In genomic region chr5:64579494-64580339, GRCm38 (mm10) we compare ENCODE assay signal across 8 mouse cellular contexts.
DNase-seq lines count a peak whose midpoint lies in the region; ATAC-seq and TF ChIP-seq lines count a peak whose summit lies in the region.

No protein-coding gene starts in this region.

- ATAC-seq in hindbrain, embryonic 15.5 days (ENCODE audit: low FRiP score, low read depth), result no peak
- ATAC-seq in liver, embryonic 11.5 days (replicated peaks; ENCODE audit: low FRiP score), result peak; percentile 85

- H3K4me3 ChIP-seq in bone marrow, adult 2 months (replicated peaks; ENCODE audit: control insufficient read depth, low read depth, low read length), result no peak overlapping the region
- no peak overlapping the region for H3K4me3 ChIP-seq in hindbrain, embryonic 15.5 days
- peak overlapping the region; percentile 21 for H3K4me3 ChIP-seq in liver, embryonic 11.5 days (ENCODE audit: low read depth, low read length)
- no peak overlapping the region for H3K4me3 ChIP-seq in myocyte

- no peaks in the 10 kb centered on the region for H3K27me3 ChIP-seq in hindbrain, embryonic 15.5 days
- H3K27me3 ChIP-seq in liver, embryonic 11.5 days (replicated peaks; ENCODE audit: control insufficient read depth, insufficient read depth, low read length), result no peaks in the 10 kb centered on the region
- no peaks in the 10 kb centered on the region for H3K27me3 ChIP-seq in myocyte (ENCODE audit: control insufficient read depth, insufficient read depth, insufficient read length)

- H3K27ac ChIP-seq in bone marrow, adult 2 months (ENCODE audit: control insufficient read depth, insufficient read depth, low read depth, low read length, poor library complexity), result peak overlapping the region; percentile 69
- H3K27ac ChIP-seq in hindbrain, embryonic 15.5 days (replicated peaks), result no peak overlapping the region
- H3K27ac ChIP-seq in liver, embryonic 11.5 days (ENCODE audit: low read depth, low read length), result peak overlapping the region; percentile 96

- H3K9ac ChIP-seq in hindbrain, embryonic 15.5 days, result no peak overlapping the region
- H3K9ac ChIP-seq in liver, embryonic 11.5 days (ENCODE audit: low read depth, low read length), result peak overlapping the region; percentile 62

- WGBS in bone marrow, adult 2 months, result 9% methylated on average over 14 of the region's 14 CpGs
- 7% methylated on average over 14 of the region's 14 CpGs for WGBS in hindbrain, embryonic 15.5 days
- 13% methylated on average over 14 of the region's 14 CpGs for WGBS in liver, embryonic 11.5 days

- H3K36me3 ChIP-seq in hindbrain, embryonic 15.5 days, result no peaks in the 10 kb centered on the region
- H3K36me3 ChIP-seq in liver, embryonic 11.5 days (ENCODE audit: control insufficient read depth, insufficient read depth, low read length), result no peaks in the 10 kb centered on the region
- H3K36me3 ChIP-seq in myocyte (ENCODE audit: control insufficient read depth, insufficient read depth), result no peaks in the 10 kb centered on the region

- TF ChIP-seq CTCF in bone marrow, adult 2 months (IDR thresholded peaks at IDR 0.05; ENCODE audit: control insufficient read depth, insufficient read depth, low read length), result no peak

- H3K9me3 ChIP-seq in hindbrain, embryonic 15.5 days, result no peaks in the 10 kb centered on the region
- H3K9me3 ChIP-seq in liver, embryonic 11.5 days (ENCODE audit: control insufficient read depth, low read length), result no peaks in the 10 kb centered on the region

- peak; percentile 88 for DNase-seq in MN1 (ENCODE audit: low spot score)
- peak; percentile 40 for DNase-seq in forelimb bud, embryonic 11.5 days (ENCODE audit: low read depth, low spot score)
- peak; percentile 58 for DNase-seq in liver, embryonic 11.5 days (ENCODE audit: low spot score)
- DNase-seq in spleen, adult 18-20 months, result no peak
- DNase-seq in layer of hippocampus, postnatal 25 days (ENCODE audit: extremely low spot score in 1 of 2, low spot score in 1 of 2), result no peak

- no peaks in the 10 kb centered on the region; the same call in 1 of the 2 replicates for H3K4me1 ChIP-seq in bone marrow, adult 2 months (ENCODE audit: control insufficient read depth, insufficient read depth, low read length)
- H3K4me1 ChIP-seq in hindbrain, embryonic 15.5 days (replicated peaks), result peaks cover 7% of the 10 kb centered on the region
- peaks cover 48% of the 10 kb centered on the region for H3K4me1 ChIP-seq in liver, embryonic 11.5 days (replicated peaks; ENCODE audit: control insufficient read depth, insufficient read depth, low read length)

- H3K79me2 ChIP-seq in myocyte (ENCODE audit: control insufficient read depth, insufficient read depth), result no peaks in the 10 kb centered on the region

- peak overlapping the region; percentile 38 for H3K4me2 ChIP-seq in hindbrain, embryonic 15.5 days
- H3K4me2 ChIP-seq in liver, embryonic 11.5 days, result peak overlapping the region; percentile 61
- H3K4me2 ChIP-seq in myocyte (ENCODE audit: low read depth), result peak overlapping the region; percentile 88

- no peak for TF ChIP-seq POLR2A in bone marrow, adult 2 months (IDR thresholded peaks at IDR 0.05; ENCODE audit: borderline replicate concordance, control insufficient read depth, low read depth, low read length)
- no peak for TF ChIP-seq POLR2A in myocyte (IDR thresholded peaks at IDR 0.05; ENCODE audit: insufficient read length, low read depth)

- H3ac ChIP-seq in myocyte (ENCODE audit: control insufficient read depth, insufficient read length), result no peak overlapping the region

TF ChIP-seq in myocyte, 11 proteins besides CTCF, POLR2A, EP300 and RAD21:
- no peak for TF ChIP-seq USF1 (IDR thresholded peaks at IDR 0.05; ENCODE audit: low read depth)
- TF ChIP-seq MYOG (IDR thresholded peaks at IDR 0.05; ENCODE audit: control insufficient read depth in 1 of 3, insufficient read depth in 1 of 3, insufficient read length in 2 of 3, low read depth in 2 of 3), result peak; percentile 65 to 94 (median 83)
- TF ChIP-seq REST (IDR thresholded peaks at IDR 0.05; ENCODE audit: insufficient read depth, insufficient read length), result no peak
- TF ChIP-seq POLR2AphosphoS2 (IDR thresholded peaks at IDR 0.05; ENCODE audit: insufficient read length, low read depth), result no peak
- TF ChIP-seq SRF (IDR thresholded peaks at IDR 0.05; ENCODE audit: control insufficient read depth, insufficient read length, low read depth), result no peak
- peak; percentile 35 to 94 (median 84) for TF ChIP-seq MYOD1 (IDR thresholded peaks at IDR 0.05; ENCODE audit: control insufficient read depth in 1 of 3, insufficient read length in 2 of 3, low read depth in 2 of 3)
- peak; percentile 81 for TF ChIP-seq CEBPB (IDR thresholded peaks at IDR 0.05; ENCODE audit: insufficient read depth, poor library complexity, severe bottlenecking)
- peak; percentile 88 for TF ChIP-seq TCF12 (IDR thresholded peaks at IDR 0.05; ENCODE audit: insufficient read depth, poor library complexity, severe bottlenecking)
- no peak for TF ChIP-seq MAX (IDR thresholded peaks at IDR 0.05; ENCODE audit: low read depth)
- TF ChIP-seq E2F4 (IDR thresholded peaks at IDR 0.05; ENCODE audit: insufficient read depth), result no peak
- TF ChIP-seq TCF3 (IDR thresholded peaks at IDR 0.05; ENCODE audit: insufficient read length, low read depth), result no peak

Comparison
In these comparisons a context has a peak if more than half of its experiments do, and no peak if none do; other contexts are left out.
1. DNase-seq: peak in MN1 (single experiment), forelimb bud, embryonic 11.5 days (single experiment) and liver, embryonic 11.5 days (single experiment); none in spleen, adult 18-20 months (0 of 2) and layer of hippocampus, postnatal 25 days (0 of 2).
2. H3K4me2 ChIP-seq: peak in every context shown above with its lines; median percentile 88 in myocyte; 61 in liver, embryonic 11.5 days; 38 in hindbrain, embryonic 15.5 days.